In the genomic region with DNA sequence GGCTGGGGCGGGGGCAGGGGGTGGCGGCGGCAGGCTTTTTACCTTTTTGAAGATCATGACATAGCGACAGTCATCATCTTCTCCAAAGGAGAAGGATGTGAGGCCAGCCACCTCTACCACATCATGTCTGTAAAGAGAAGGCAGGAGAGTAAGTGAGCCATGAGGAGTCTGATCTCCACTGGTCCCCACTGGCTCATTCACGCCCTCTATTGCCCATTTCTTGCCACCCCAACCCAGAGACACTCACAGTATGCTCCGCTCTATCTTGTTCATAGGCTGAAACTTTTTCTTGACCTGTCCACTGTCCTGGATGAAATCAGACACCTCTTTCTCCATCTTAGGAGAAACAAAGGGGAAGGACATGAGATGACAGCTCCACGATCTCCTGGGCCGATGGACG, we compare ENCODE assay signal across 27 mouse cellular contexts. TPM values are rescaled to one million over a fixed set of nuclear protein-coding genes. Genes with fewer than 3 reads are reported as not detected.
DNase-seq lines count a peak whose midpoint lies in the region; ATAC-seq and TF ChIP-seq lines count a peak whose summit lies in the region.
"Had no signal": no experiment of that assay in that cellular context is flagged by ENCODE, and none has a peak within 500 bp of the region (broad histone marks: within the 10 kb centered on the region; RNA-seq: fewer than 3 reads in every experiment).

No protein-coding gene starts in this region.

- no peak for TF ChIP-seq EP300 in lung, postnatal 0 days (IDR thresholded peaks at IDR 0.05)

- WGBS in kidney, adult 2 months: 92% methylated on average over 9 of the region's 9 CpGs
- WGBS in lung, postnatal 0 days: 93% methylated on average over 9 of the region's 9 CpGs

- H3K4me2 ChIP-seq in lung, postnatal 0 days (replicated peaks; ENCODE audit: low read depth, low read length): no peak overlapping the region
- H3K4me2 ChIP-seq: forebrain, embryonic 13.5 days; heart, embryonic 11.5 days; hindbrain, embryonic 12.5 days; limb, embryonic 13.5 days; midbrain, embryonic 15.5 days; neural tube, embryonic 15.5 days; stomach, embryonic 15.5 days had no signal

- H3K4me3 ChIP-seq in kidney, adult 2 months (ENCODE audit: insufficient read depth, low read depth, low read length): no peak overlapping the region
- H3K4me3 ChIP-seq in lung, postnatal 0 days (ENCODE audit: low read depth, low read length): no peak overlapping the region
- H3K4me3 ChIP-seq: forebrain, embryonic 13.5 days; hindbrain, embryonic 12.5 days; limb, embryonic 13.5 days; midbrain, embryonic 15.5 days; neural tube, embryonic 15.5 days; stomach, embryonic 15.5 days had no signal

- H3K36me3 ChIP-seq in kidney, adult 2 months (ENCODE audit: control insufficient read depth, insufficient read depth, low read length): peaks cover 7% of the 10 kb centered on the region; the same call in 1 of the 2 replicates
- peaks cover 13% of the 10 kb centered on the region; the same call in 1 of the 2 replicates for H3K36me3 ChIP-seq in lung, postnatal 0 days (ENCODE audit: insufficient read depth, low read length)

- no peak overlapping the region for H3K9ac ChIP-seq in lung, postnatal 0 days (replicated peaks; ENCODE audit: low read depth)
- H3K9ac ChIP-seq: forebrain, embryonic 13.5 days; hindbrain, embryonic 12.5 days; limb, embryonic 13.5 days; midbrain, embryonic 15.5 days; neural tube, embryonic 15.5 days; stomach, embryonic 15.5 days had no signal

- H3K27me3 ChIP-seq in kidney, adult 2 months (replicated peaks; ENCODE audit: control insufficient read depth, insufficient read depth, low read length): no peaks in the 10 kb centered on the region
- H3K27me3 ChIP-seq in lung, postnatal 0 days (replicated peaks; ENCODE audit: insufficient read depth, low read length): no peaks in the 10 kb centered on the region
- H3K27me3 ChIP-seq: forebrain, embryonic 13.5 days; hindbrain, embryonic 12.5 days; limb, embryonic 13.5 days; midbrain, embryonic 15.5 days; neural tube, embryonic 15.5 days; stomach, embryonic 15.5 days had no signal

- ATAC-seq in CD4-positive, CD25-positive, alpha-beta regulatory T cell, adult 4 months: no peak
- no peak for ATAC-seq in lung, postnatal 0 days
- ATAC-seq: forebrain, embryonic 13.5 days; inflammation-experienced regulatory T-cells, adult 6 months; midbrain, embryonic 15.5 days had no signal

- DNase-seq in CD4-positive, CD25-positive, alpha-beta regulatory T cell, adult 2 months (ENCODE audit: low read depth, low spot score): peak; percentile 43
- no peak for DNase-seq in kidney, adult 2 months
- DNase-seq in kidney, postnatal 14 days: no peak
- no peak for DNase-seq in lung, postnatal 0 days (ENCODE audit: low spot score)
- DNase-seq in lung, postnatal 36 days: no peak
- DNase-seq in c-Kit-positive CD71-positive TER-119-positive erythroid progenitor cells, embryonic 14.5 days (ENCODE audit: low spot score): no peak
- DNase-seq in urinary bladder, postnatal 10 days (ENCODE audit: low spot score): no peak
- DNase-seq: adrenal gland, adult 8-10 months; cerebellum, adult 2 months; heart, postnatal 14 days; kidney, adult 9 months; kidney, postnatal 25 days; lung, adult 18-20 months; lung, postnatal 4 days; right cerebral cortex, adult 18-20 months; right cerebral cortex, postnatal 4 days; thymus, adult 18-20 months; thymus, postnatal 4 days had no signal

- peaks cover 5% of the 10 kb centered on the region; the same call in 1 of the 2 replicates for H3K4me1 ChIP-seq in kidney, adult 2 months (ENCODE audit: control insufficient read depth, insufficient read depth, low read length)
- H3K4me1 ChIP-seq in lung, postnatal 0 days (ENCODE audit: insufficient read depth, low read depth, low read length): no peaks in the 10 kb centered on the region; the same call in 1 of the 2 replicates

- H3K9me3 ChIP-seq in lung, postnatal 0 days (ENCODE audit: low read length): no peaks in the 10 kb centered on the region
- H3K9me3 ChIP-seq: forebrain, embryonic 13.5 days; hindbrain, embryonic 12.5 days; limb, embryonic 13.5 days; midbrain, embryonic 15.5 days; neural tube, embryonic 15.5 days; stomach, embryonic 15.5 days had no signal

- no peak overlapping the region for H3K27ac ChIP-seq in kidney, adult 2 months (ENCODE audit: insufficient read depth, low read depth, low read length)
- no peak overlapping the region for H3K27ac ChIP-seq in lung, postnatal 0 days (ENCODE audit: low read length)
- H3K27ac ChIP-seq: forebrain, embryonic 13.5 days; hindbrain, embryonic 12.5 days; limb, embryonic 13.5 days; midbrain, embryonic 15.5 days; neural tube, embryonic 15.5 days; stomach, embryonic 15.5 days had no signal

- peak; percentile 34; the same call in 1 of the 2 replicates for TF ChIP-seq CTCF in kidney, adult 2 months (conservative IDR thresholded peaks at IDR 0.05; ENCODE audit: insufficient read depth, insufficient read length, low read depth, low read length)
- peak; percentile 24 for TF ChIP-seq CTCF in lung, postnatal 0 days (IDR thresholded peaks at IDR 0.05)

- no peak for TF ChIP-seq POLR2A in kidney, adult 2 months (IDR thresholded peaks at IDR 0.05; ENCODE audit: low read depth, low read length)

RNA-seq across cellular contexts. Expression of a gene that starts 4.5 kb away (rescaled TPM):
- polyA plus RNA-seq in CD4-positive, CD25-positive, alpha-beta regulatory T cell, adult 4 months (2017; shearing (Covaris generic)): 100 to 1,000 TPM; 126 to 132 TPM
- polyA plus RNA-seq in kidney, adult 2 months (2012; rRNA removed): 44.6 and 59.8 TPM in 2 replicates
- 84.6 and 95.5 TPM in 2 replicates for polyA plus RNA-seq in lung, postnatal 0 days (2015; fragmentation: Nextera tagmentation; extraction: Ambion mirVana)

RNA-seq across cellular contexts. Expression of a gene that starts 7.7 kb away (rescaled TPM):
- 10 to 100 TPM; 32.6 to 32.7 TPM for polyA plus RNA-seq in CD4-positive, CD25-positive, alpha-beta regulatory T cell, adult 4 months (2017; shearing (Covaris generic))
- 9.2 and 30.9 TPM in 2 replicates for polyA plus RNA-seq in kidney, adult 2 months (2012; rRNA removed)
- polyA plus RNA-seq in lung, postnatal 0 days (2015; fragmentation: Nextera tagmentation; extraction: Ambion mirVana): 20.8 and 23.1 TPM in 2 replicates

RNA-seq across cellular contexts. Expression of a gene that starts 10.3 kb away (rescaled TPM):
- polyA plus RNA-seq in CD4-positive, CD25-positive, alpha-beta regulatory T cell, adult 4 months (2017; shearing (Covaris generic)): 1,000 to 10,000 TPM; 2,750 to 3,189 TPM
- 686 and 750 TPM in 2 replicates for polyA plus RNA-seq in kidney, adult 2 months (2012; rRNA removed)
- 1,176 and 1,206 TPM in 2 replicates for polyA plus RNA-seq in lung, postnatal 0 days (2015; fragmentation: Nextera tagmentation; extraction: Ambion mirVana)

RNA-seq across cellular contexts. Expression of a gene that starts 17.5 kb away (rescaled TPM):
- 100 to 1,000 TPM in 1 of 2 experiments, 10 to 100 TPM in 1; 84.0 to 102 TPM for polyA plus RNA-seq in CD4-positive, CD25-positive, alpha-beta regulatory T cell, adult 4 months (2017; shearing (Covaris generic))
- polyA plus RNA-seq in kidney, adult 2 months (2012; rRNA removed): 281 and 284 TPM in 2 replicates
- polyA plus RNA-seq in lung, postnatal 0 days (2015; fragmentation: Nextera tagmentation; extraction: Ambion mirVana): 118 and 121 TPM in 2 replicates

RNA-seq across cellular contexts. Expression of a gene that starts 17.7 kb away (rescaled TPM):
- 100 to 1,000 TPM; 389 to 496 TPM for polyA plus RNA-seq in CD4-positive, CD25-positive, alpha-beta regulatory T cell, adult 4 months (2017; shearing (Covaris generic))
- 118 and 123 TPM in 2 replicates for polyA plus RNA-seq in kidney, adult 2 months (2012; rRNA removed)
- polyA plus RNA-seq in lung, postnatal 0 days (2015; fragmentation: Nextera tagmentation; extraction: Ambion mirVana): 112 and 119 TPM in 2 replicates
